Mouse (Mus musculus) B cell, adult 2 months (primary cell): ENCODE measurements at regions not wholly inside any gene's neighbourhood (a gene's known extent, or its start where the extent isn't known, plus 50 kb on each side); places are given as distances from the start of the nearest gene placed in this dataset.

ENCODE experiments used
- DNase-seq, 2 experiments: peaks; one replicate each; pipeline ENCODE4 v3.0.0; 2022

DNA sequence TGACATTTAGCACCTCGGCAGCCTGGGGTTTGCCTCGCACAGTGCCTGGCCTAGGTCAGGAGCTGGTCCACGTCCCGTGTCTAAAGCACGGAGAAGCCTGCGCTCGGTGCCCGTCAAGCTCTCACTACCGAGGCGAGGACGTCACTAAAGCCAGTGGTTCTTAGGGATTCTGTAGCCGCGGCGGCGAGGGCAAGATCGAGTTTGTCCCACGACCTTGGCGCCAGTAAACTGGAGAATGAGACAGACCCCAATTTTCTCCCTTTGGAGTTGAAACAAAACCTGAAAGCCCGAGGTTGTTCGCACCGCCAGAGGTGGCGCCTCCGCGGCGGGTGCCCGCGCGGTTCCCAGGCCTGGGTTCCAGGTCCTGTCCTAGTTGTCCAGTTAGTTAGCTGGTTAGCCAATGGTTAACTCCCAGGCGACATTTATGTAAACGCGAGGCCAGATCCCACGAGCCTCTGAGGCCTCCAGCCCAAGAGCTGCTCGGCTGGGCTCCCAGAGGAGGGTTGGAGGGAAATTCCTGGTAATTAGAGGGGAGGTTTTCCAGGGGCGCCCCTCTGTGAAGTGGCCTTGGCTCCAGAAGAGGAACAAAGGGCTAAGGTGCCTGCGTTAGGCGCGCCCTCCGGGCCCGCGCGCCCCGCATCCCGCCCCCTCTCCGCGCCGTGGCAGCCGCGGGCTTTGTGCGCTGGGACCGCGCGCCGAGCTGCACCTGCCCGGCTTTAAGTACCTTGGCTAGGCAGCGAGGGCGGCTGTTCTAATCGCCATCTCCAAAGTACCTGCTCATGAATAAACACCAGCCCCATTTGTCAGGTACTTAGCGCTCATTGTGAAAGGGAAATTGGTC is 74.0 kb downstream of the Rhcg start:
- no peak for DNase-seq

DNA sequence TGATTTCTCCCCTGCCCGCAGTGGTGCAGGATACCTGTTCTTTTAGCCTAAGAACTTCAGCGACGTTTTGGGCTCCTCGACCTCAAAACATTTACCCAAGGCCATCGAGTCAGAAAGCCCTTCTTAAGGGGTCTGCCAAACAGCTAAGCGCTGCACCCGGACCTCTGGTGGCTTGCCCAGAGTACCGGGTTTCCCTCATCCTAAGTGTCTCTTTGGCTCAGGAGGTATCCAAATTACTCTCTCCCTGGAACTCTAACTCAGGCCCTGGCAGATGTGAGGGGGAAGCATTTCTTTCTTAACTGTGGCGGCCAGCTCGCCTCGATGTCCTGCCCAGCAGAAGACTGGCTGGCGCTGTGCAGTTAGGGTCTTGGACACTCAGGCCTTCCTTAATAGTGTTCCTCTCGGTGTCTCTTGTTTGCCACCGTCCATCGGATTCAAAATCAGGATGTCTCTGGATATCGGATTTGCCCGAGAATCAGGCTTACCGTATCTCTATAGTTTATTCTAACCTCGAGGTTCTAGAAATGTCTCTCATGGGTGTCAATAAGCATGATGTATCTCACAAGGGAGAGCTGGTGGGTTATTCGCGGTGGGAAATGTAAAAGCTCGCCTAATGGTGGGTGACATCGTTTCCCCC is 75.0 kb downstream of the Rhcg start:
- DNase-seq, result no peak

DNA sequence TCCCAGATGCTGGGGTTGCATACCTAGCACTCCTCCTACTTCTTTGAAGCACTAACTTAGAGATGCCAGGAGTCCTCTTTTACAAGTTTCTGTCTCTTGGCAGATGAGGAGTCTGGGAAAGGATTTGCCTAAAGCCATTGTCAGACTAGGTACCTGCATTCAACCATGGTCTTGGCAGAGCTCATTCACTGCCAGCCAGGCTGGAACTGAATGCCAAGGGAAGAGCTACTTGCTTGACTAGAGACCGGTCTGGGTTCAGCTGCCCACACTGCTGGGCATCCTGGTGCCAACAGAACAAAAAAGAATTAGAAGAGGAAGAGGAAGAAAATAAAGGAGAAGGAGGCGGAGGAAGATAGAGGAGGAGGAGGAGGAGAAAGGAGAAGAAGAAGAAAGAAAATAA is 74.1 kb upstream of the Polg start:
- DNase-seq, result no peak

DNA sequence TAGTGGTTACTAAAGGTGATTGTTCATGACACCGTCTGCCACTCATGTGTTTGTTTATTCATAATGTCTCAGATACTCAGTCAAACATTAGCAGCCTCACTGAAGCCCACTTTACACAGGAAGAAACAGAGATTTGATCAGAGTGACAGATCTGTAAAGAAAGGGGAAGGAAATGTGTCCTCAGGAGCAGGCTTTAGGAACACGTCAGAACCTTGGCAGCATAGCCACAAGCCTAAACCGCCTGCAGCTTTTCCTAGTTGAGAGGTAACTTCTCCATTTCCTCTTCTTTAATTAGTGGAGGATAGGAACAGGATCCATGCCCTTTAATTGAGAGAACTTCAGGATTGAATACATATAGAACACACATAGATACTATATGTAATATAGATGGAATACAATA is 73.3 kb upstream of the Polg start:
- no peak for DNase-seq

DNA sequence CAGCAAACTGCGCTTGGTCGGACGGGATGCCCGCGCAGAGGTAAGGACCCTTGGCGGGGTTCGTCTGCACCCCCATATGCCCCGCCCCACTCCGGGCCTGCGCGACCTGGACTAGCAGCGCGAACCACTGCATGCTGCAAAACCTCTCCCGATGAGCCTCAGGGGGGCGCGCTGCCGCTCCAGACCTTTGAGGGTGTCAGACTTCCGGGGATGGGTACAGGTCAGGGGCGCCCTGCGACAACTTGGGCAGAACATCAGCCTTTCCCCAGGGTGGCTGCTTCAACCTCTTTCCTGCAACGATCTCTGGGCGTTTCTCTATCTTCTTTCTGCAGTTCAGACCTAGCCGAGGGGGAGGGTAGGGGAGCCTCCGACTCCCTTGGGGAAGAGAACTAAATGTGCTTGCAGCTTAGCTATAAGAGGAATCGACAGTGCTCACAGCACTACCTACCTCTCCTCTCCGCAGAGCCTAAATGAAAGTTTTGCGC is 70.0 kb upstream of the Polg start:
- peak; percentile 16 to 34 for DNase-seq

DNA sequence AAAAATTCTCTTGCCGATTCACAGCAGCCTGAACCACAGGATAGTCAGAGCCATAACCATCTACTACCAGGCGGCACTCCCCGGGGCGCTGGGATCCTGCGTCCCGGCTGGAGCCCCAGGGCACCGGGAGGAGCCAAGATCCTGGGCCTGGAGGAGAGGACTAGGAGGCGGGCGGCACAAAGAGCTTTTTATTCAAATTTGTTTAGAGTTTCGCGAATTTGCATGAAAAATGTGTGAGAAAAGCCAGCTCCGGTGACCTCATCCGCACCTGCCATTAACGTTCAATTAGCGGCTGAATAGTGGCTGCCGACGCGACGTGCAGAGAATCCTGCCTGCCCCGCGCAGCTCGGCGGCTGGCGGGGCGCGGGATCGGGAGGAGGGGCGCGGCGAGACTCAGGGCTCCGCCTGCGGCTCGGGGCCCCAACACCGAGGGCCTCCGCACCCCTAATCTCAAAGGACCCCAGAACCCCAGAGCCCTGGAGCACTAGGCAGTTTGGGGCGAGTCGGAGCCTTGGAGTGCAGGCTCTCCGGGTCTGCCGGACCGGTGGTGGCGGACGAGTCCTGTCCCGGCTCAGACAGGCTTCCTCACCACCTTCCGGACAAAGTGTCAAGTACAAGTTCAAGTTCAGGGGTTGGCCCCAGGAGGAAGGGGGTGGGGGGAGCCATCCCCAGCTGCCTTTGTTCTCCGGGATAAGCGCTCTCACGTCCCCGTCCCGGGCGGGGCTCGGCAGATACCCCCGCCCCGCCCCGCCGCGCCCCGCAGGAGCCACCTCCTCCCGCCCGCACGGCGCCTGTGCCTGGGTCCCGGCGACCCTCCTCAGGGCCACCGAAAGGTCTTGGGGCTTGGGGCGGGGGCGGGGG is 69.3 kb upstream of the Polg start:
- DNase-seq, result peak; percentile 17 to 23

DNA sequence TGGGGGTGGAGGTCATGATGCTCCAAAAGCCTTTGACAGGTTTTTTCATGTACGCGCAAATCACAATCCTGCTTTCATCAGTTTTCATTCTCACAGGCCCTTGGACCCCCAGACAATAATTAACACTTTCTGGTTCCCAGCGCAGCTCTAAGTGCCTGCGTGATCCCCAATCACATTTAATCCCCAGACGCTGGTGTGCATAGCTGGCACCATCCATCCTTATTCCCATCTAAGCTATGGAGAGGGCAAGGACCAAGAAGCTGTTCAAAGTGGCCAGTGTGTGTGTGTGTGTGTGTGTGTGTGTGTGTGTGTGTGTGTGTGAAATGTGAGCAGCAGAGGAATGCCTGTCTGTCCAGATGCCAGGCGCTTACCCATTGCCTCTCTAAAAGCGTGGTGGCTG is 68.7 kb upstream of the Polg start:
- no peak for DNase-seq

DNA sequence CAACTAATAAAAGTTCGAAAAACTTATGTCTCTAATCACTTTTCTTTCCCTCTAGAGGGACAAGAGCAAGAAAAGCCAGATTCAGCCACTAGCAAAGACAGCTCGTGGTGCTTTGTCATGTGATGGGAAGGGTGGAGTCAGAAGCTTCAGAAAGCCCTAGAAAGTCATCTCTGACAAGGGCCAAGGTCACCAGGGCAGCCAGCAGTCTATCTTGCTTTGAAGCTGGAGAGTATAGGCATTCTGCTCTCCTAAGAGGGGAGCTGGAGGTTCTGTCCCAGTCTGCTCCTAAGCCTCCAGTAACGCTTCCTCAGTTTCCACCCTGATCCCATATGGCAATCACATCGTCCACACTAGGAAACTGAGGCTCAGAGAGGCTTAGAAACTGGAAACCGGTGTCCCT is 68.2 kb upstream of the Polg start:
- no peak for DNase-seq

DNA sequence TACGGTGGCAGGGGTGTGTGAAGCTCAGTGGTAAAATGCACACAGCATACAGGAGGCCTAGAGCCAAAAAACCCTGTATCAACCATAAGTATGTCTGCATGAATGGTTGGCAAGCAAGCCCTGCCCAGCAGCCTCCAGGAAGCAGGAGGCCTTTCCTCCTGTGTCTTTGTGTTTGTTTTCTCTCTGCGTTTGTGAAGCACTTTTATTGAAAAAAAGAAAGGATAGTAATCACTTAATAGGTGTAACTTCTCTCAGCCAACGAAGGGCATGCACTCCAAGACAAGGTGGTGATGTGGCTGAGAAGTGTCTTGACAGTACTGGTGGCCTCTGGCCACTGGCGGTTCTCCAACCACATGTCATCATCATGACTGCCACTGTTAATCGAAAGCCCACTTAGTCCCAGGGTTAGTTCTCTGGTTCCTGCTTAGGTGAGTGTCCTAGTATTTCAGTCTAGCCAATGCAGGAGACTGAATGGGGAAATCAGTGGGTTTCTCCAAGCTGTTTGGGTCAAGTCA is 66.5 kb upstream of the Polg start:
- DNase-seq, result no peak

DNA sequence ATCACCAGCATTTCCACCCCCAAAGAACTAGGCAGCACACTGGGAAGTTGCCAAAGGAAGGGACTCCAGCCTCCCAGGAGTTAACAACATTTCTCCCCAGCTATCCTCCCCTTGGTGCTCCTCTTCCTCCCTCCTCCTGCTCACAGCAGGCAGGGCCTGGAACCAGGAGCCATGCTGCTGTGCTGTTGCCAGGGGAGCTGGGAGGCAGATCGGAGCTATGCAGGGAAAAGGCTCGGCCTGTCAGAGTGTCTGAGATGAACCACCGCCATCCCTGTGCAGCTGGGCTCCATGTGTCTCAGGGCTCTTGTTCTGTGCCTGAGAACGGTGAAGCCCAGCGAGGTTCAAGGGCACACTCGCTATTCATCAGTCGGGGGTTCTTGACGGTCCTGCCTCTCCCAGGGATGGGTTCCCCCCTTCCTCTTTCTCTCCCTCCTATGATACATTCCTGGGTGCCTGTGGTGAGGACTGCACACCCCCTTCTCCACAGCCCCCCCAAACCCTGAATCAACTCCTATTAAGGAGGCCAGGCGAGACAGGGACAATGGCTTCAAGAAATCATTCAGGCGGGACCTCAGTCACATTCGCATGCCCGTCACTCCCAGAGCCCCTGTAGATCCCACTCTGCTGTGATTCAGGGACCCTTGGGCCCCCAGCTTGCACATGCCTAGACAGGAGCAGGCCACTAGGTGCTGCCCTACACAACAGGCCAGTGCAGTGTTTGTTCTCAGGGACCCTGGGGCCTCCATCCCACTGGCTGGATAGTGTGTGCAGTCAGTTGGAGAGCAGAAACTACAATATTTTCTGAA is 65.6 kb upstream of the Polg start:
- DNase-seq, result no peak

DNA sequence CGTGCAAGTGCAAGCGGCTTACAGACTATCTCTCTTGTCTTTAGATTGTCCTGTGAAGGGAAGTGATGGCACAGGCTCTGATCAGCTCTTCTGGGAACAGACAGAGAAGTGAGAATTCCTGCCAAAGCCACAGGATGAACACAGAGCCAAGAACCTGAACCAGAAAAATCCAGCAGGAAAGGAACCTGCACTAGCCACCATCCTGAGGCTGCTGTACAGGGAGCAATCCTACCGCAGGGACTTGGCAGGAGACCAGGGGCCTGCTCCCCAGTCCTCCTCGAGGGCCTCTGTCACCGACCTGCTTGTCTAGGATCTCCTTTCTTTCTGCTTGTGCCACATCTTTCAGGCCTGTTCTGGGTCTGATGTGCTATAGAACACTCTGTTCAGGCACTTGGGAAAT is 65.0 kb upstream of the Polg start:
- no peak for DNase-seq

DNA sequence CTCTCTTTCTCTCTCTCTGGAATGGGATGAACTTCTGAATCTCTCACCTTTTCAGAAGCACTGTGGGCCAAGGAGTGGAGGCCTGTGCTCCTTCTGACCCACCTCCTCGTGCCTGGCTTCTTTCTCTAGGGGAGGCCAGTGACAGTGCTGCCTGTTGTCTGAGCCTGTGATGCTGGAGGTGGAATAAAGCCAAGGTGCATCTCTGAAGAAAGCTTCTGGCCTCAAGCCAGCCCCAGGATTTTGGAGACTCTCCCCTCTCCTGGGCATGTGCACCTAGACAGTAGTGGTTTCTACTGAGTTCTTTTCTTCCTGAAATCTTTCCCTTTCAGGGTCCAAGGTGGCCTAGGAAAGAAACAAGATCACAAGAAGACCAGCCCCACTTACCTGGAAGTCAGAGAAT is 63.3 kb upstream of the Polg start:
- no peak for DNase-seq

DNA sequence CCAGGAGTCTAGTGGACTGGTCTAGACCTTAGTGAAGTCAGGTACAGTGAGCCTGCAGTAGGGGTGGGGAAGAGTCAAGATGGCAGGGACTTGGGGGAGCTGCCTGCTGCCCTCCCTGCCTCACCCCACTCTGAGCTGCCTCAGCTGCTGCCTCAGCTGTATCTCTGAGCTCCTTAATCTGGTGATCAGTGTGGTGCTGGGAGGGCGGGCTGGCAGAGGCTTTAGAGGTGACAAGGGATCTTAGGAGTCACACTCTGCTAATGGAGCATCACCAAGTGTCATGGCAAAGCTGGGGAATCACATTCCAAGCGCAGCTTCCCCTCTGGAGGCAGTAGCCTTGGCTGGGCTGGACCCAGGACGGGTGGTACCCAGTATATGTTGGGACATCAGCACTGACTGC is 61.8 kb upstream of the Polg start:
- no peak for DNase-seq

DNA sequence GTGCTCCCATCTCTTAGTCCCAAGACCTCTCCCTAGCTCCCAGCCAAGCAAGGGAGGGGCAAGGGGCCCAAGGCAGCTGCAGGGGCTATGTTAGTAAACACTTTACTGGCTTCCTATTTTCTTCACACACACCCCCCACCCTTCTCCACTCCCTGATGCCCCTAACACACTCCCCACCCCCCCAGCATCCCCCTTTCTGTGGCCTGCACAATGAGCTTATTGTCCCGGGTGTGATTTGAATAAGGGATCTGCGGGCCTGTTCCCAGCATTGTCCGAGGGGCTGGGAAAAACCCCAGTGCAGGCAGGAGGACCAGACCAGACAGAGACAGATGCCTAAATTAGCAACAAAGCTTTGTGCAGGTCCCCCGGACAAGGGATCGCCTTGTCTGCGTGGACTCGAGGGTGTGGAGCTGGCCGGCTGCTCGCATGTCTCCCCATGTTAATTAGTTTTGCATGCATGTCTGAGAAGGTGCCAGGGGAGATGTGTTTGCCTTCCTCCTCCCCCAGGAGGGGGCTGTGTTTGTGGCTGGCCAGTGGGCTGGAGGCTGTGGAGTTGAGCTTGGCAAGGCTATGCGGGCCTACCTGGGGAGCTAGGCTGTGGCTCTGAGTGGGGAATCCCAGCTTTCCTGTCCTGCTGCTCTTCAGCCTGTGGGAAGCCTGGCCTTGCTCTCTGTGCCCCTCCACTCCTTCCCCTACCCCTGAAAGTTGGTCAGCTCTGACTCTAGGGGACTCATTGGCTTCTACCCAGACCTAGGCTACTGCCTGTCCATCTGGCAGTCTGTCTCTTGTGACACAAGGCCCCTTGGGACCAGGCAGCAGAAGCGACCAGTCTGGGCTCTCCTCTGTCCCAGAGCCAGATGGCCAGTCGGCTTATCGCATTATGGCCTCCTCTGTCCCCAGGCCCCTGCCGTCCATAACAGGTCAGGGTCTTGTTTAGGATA is 59.8 kb upstream of the Polg start:
- DNase-seq, result no peak

DNA sequence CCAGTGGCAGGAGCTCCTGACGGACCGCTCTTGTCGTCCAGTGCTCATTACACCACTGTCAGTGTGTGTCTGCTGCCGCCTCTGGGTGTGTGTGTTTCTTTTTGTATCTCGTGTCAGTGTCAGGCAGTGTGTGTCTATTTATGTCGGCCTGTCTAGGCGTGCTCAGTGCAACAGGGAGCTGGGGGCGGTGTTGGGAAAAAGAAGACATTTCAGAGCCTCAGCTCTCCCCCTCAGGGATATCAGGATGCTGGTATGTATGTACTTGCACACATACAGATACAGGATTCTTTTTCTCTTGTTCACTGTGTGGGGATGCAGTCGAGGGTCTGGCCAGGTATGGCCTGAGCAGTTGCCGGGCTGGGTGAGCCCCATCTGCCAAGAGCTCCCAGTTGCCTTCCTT is 58.8 kb upstream of the Polg start:
- no peak for DNase-seq

DNA sequence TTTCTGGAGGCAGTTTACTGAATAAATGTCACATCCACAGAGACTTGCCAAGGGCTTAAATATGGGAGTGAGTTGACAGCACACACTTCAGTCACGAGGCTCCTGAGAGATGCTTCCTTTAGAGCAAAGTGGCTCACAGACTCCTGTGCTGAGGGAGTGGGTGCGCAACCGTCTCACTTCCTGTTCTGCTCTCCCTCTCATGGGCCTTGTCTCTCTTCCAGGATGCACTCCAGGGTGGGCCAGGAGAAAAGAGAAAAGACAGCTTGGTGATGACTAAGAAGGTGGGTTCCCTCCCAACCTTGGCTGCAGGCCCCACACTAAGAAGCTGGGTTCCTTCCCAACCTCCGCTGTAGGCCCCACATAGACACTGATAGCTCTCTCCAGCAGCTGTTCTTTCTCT is 57.5 kb upstream of the Polg start:
- no peak for DNase-seq

DNA sequence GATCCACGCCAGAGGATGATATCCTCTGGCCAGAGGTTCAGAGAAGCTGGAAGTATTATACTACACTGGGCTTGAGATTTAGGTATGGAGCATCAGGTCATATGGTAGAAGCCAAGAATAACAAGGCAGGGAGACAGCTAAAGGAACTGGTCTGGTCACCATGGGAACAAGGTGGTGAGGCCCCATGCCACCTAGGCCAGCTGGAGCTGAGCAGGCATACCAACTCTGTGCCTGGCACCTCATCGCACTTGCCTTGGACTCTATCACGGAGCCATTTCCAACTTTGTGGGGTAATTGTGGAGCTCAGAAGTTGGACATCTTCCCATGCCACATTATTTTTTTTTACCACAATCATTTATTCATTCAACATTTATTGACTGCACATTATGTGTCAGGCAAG is 55.9 kb upstream of the Polg start:
- no peak for DNase-seq

DNA sequence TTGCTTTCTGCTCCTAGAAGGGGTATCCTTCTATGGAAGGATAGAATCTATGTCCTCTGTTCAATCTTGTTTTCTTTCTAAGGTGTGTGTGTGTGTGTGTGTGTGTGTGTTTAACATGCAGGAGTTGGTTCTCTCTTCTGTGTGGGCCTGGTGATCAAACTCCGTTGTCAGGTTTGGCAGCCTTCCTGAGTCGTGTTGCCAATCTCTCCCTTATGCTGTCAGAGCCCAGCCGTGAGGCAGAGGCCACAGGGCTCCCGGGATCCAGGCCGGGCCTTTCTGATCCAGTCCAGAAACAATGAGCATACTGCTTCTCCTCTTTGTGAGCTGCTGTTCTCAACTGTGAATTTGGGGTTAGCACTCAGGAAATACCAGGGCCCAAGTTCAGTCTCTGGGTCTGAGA is 55.1 kb upstream of the Polg start:
- no peak for DNase-seq

DNA sequence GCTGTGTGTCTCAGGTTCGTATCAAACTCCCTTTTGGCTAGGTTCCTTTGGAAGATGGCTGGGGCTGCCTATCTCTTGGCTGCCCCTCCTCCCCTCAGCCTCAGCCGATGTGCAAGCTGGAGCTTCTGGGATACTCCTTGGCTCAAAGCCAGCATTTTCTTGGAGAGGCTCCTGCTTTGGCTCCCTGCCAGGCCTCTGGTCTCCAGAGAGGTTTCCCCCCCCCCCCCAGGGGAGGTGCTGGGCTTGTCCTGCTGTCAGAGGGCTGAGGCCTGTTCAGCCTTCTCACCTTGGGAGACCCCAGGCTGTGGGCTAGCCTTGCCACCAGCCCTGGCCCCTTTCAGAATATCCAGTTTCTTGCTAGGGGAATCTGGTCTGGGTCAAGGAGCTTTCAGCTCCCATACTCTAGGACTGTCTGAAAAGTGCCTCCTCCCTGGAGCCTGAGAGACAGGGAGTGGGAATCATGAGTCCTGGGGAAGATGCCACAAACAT is 54.1 kb upstream of the Polg start:
- no peak for DNase-seq

DNA sequence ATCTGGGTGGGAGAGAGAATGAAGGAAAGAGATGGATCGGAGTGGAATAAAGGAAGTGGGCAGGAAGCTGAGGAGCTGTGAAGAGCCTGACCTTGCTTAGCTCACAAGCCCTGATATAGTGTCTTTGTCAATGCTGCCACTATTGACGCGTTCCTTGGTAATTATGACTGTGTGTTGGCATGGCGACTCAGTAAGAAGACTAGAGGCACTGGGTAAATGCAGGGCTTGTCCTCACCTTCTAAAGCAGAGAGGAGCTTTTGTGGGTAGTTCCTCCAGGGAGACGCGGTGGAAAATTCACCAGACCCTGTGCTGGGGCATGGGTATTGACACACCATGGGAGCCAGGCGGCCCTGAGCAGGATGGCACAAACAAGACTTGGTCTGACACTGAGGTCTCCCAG is 52.8 kb upstream of the Polg start:
- no peak for DNase-seq
